Comparison of ENCODE assay signal across 15 mouse cellular contexts in genomic region chr4:105705996-105706395, GRCm38 (mm10).
DNase-seq lines count a peak whose midpoint lies in the region; ATAC-seq lines count a peak whose summit lies in the region.
"Had no signal": no experiment of that assay in that cellular context is flagged by ENCODE, and none has a peak within 500 bp of the region (broad histone marks: within the 10 kb centered on the region; RNA-seq: fewer than 3 reads in every experiment).

No protein-coding gene starts in this region.

- DNase-seq in kidney, adult 9 months = peak; percentile 53
- DNase-seq in kidney, adult 11 months = no peak
- DNase-seq in adipocyte (ENCODE audit: low spot score) = peak; percentile 78
- peak; percentile 58 for DNase-seq in retina, postnatal 1 day
- DNase-seq in hindbrain, embryonic 10.5 days (ENCODE audit: low spot score) = no peak
- DNase-seq in embryo, embryonic 9.5 days (ENCODE audit: extremely low spot score) = no peak
- DNase-seq: cerebellum, adult 9-10 months; layer of hippocampus, adult 9-11 months; liver, embryonic 13.5 days; spleen, adult 18-20 months had no signal

- H3K4me3 ChIP-seq in hindbrain, embryonic 10.5 days = no peak overlapping the region
- H3K4me3 ChIP-seq: forebrain, embryonic 10.5 days; kidney, embryonic 15.5 days; liver, embryonic 13.5 days had no signal

- H3K27me3 ChIP-seq in hindbrain, embryonic 10.5 days (ENCODE audit: insufficient read depth, poor library complexity, severe bottlenecking) = no peaks in the 10 kb centered on the region
- H3K27me3 ChIP-seq: kidney, embryonic 15.5 days; liver, embryonic 13.5 days had no signal

- H3K27ac ChIP-seq in hindbrain, embryonic 10.5 days = no peak overlapping the region
- H3K27ac ChIP-seq: forebrain, embryonic 10.5 days; hindbrain, embryonic 14.5 days; kidney, embryonic 15.5 days; liver, embryonic 13.5 days had no signal

- peaks cover 6% of the 10 kb centered on the region; the same call in 1 of the 2 replicates for H3K4me1 ChIP-seq in hindbrain, embryonic 10.5 days (replicated peaks)
- H3K4me1 ChIP-seq: kidney, embryonic 15.5 days; liver, embryonic 13.5 days had no signal

- 77% methylated on average over 6 of the region's 6 CpGs for WGBS in hindbrain, embryonic 10.5 days

- no peaks in the 10 kb centered on the region for H3K9me3 ChIP-seq in hindbrain, embryonic 10.5 days
- H3K9me3 ChIP-seq: forebrain, embryonic 10.5 days; kidney, embryonic 15.5 days; liver, embryonic 13.5 days had no signal

- H3K36me3 ChIP-seq in hindbrain, embryonic 10.5 days = no peaks in the 10 kb centered on the region
- H3K36me3 ChIP-seq: forebrain, embryonic 10.5 days; kidney, embryonic 15.5 days; liver, embryonic 13.5 days had no signal

- ATAC-seq in granulocyte monocyte progenitor cell, adult 5-6 weeks (replicated peaks; ENCODE audit: poor library complexity, severe bottlenecking) = peak; percentile 47
- ATAC-seq: CD4-positive, CD25-positive, alpha-beta regulatory T cell, adult 4 months had no signal

Comparison
In these comparisons a context has a peak if more than half of its experiments do, and no peak if none do; other contexts are left out.
1. DNase-seq: peak in kidney, adult 9 months (single experiment), adipocyte (single experiment) and retina, postnatal 1 day (single experiment); none in kidney, adult 11 months (single experiment), hindbrain, embryonic 10.5 days (single experiment) and embryo, embryonic 9.5 days (single experiment).